Mouse (Mus musculus) liver, embryonic 15.5 days (tissue): ENCODE results near the gene Ppp1r3c. TPM values are rescaled to one million over a fixed set of nuclear protein-coding genes. Genes with fewer than 3 reads are reported as not detected.

Experiments used
- ATAC-seq: fragments of 200-750 bp; cut with Nextera tagmentation; 2 replicates; pipeline ENCODE4 v1.8.0; 2017; ENCODE audit warnings: moderate number of reproducible peaks, mild to moderate bottlenecking, moderate library complexity; ENCODE audit not compliant: insufficient read depth
- H3K27ac ChIP-seq: fragments of 300-500 bp; sonication (generic); replicated peaks from 2 replicates; pipeline ENCODE4 v1.5.1; 2015; ENCODE audit warnings: mild to moderate bottlenecking, inconsistent platforms
- H3K27me3 ChIP-seq: fragments of 300-500 bp; sonication (generic); 2 replicates; pipeline ENCODE4 v1.6.1; 2015; ENCODE audit warnings: mild to moderate bottlenecking, inconsistent platforms
- H3K36me3 ChIP-seq: fragments of 300-500 bp; sonication (generic); replicated peaks from 2 replicates; pipeline ENCODE4 v1.6.1; 2015; ENCODE audit warnings: moderate library complexity, mild to moderate bottlenecking, inconsistent platforms
- H3K4me1 ChIP-seq: fragments of 300-500 bp; sonication (generic); replicated peaks from 2 replicates; pipeline ENCODE4 v1.6.1; 2015; ENCODE audit warnings: inconsistent platforms
- H3K4me2 ChIP-seq: fragments of 300-500 bp; sonication (generic); 2 replicates; pipeline ENCODE4 v1.6.1; 2015; ENCODE audit warnings: moderate library complexity, mild to moderate bottlenecking, inconsistent platforms
- H3K4me3 ChIP-seq: fragments of 300-500 bp; sonication (generic); replicated peaks from 2 replicates; pipeline ENCODE4 v1.5.1; 2015; ENCODE audit warnings: mild to moderate bottlenecking, inconsistent platforms
- H3K9ac ChIP-seq: fragments of 300-500 bp; sonication (generic); 2 replicates; pipeline ENCODE4 v1.6.1; 2015; ENCODE audit warnings: moderate library complexity, mild to moderate bottlenecking, inconsistent platforms
- H3K9me3 ChIP-seq: fragments of 300-500 bp; sonication (generic); replicated peaks from 2 replicates; pipeline ENCODE4 v1.6.1; 2016; ENCODE audit warnings: inconsistent platforms
- WGBS: fragments of 180-500 bp; shearing (Covaris S2); methylation state at CpG from one replicate; pipeline ENCODE4 v1.1.7; 2015; ENCODE audit warnings: mixed read lengths; ENCODE audit not compliant: insufficient replicate concordance; 5-methylcytosine and 5-hydroxymethylcytosine counted together
- polyA plus RNA-seq: library from polyadenylated mRNA; unstranded; fragments of >200 nt; fragmentation: Nextera tagmentation; extraction: Ambion mirVana; gene quantifications from 2 replicates; pipeline ENCODE4 v1.2.1, GENCODE M21; 2015

Gene Ppp1r3c
- polyA plus RNA-seq, 1 experiment from 2014 or later: 4.0 TPM

GRCm38 (mm10) chr19:36696601-36697122, 39.8 kb downstream of the Ppp1r3c start:
- no peaks in the 10 kb centered on the region for H3K9me3 ChIP-seq
- H3K9ac ChIP-seq: no peak overlapping the region
- WGBS: 56% methylated on average over 7 of the region's 7 CpGs
- H3K4me1 ChIP-seq: no peaks in the 10 kb centered on the region
- no peak overlapping the region for H3K4me3 ChIP-seq
- no peak overlapping the region for H3K27ac ChIP-seq
- H3K4me2 ChIP-seq: no peak overlapping the region
- ATAC-seq: no peak; the same call in 1 of the 2 replicates
- no peaks in the 10 kb centered on the region for H3K27me3 ChIP-seq
- no peaks in the 10 kb centered on the region for H3K36me3 ChIP-seq

- H3K27me3 ChIP-seq: no peaks in the 10 kb centered on the region
- no peak overlapping the region for H3K9ac ChIP-seq
- no peaks in the 10 kb centered on the region for H3K9me3 ChIP-seq
- ATAC-seq: no peak
- no peaks in the 10 kb centered on the region for H3K36me3 ChIP-seq
- H3K27ac ChIP-seq: no peak overlapping the region
- no peaks in the 10 kb centered on the region for H3K4me1 ChIP-seq
- WGBS: 49% methylated on average over 2 of the region's 2 CpGs
- no peak overlapping the region for H3K4me3 ChIP-seq
- H3K4me2 ChIP-seq: no peak overlapping the region
These were observed 42.9 kb downstream of the Ppp1r3c start for GRCm38 (mm10) chr19:36693530-36693929.

- H3K9me3 ChIP-seq: no peaks in the 10 kb centered on the region
- H3K4me2 ChIP-seq: no peak overlapping the region
- H3K27ac ChIP-seq: no peak overlapping the region
- no peak overlapping the region for H3K4me3 ChIP-seq
- no peaks in the 10 kb centered on the region for H3K27me3 ChIP-seq
- no peaks in the 10 kb centered on the region for H3K4me1 ChIP-seq
- 54% methylated on average over 5 of the region's 5 CpGs for WGBS
- no peak overlapping the region for H3K9ac ChIP-seq
- no peaks in the 10 kb centered on the region for H3K36me3 ChIP-seq
- ATAC-seq: no peak
These were observed 44.5 kb downstream of the Ppp1r3c start for GRCm38 (mm10) chr19:36691941-36692340.

- ATAC-seq: no peak
- no peak overlapping the region for H3K27ac ChIP-seq
- 59% methylated on average over 2 of the region's 2 CpGs for WGBS
These were observed 45.2 kb downstream of the Ppp1r3c start for GRCm38 (mm10) chr19:36691245-36691644.

GRCm38 (mm10) chr19:36689205-36689604, 47.2 kb downstream of the Ppp1r3c start:
- H3K9me3 ChIP-seq: no peaks in the 10 kb centered on the region
- no peak overlapping the region; the same call in 1 of the 2 replicates for H3K27ac ChIP-seq
- no peaks in the 10 kb centered on the region for H3K36me3 ChIP-seq
- H3K4me2 ChIP-seq: no peak overlapping the region
- H3K9ac ChIP-seq: no peak overlapping the region
- H3K4me3 ChIP-seq: no peak overlapping the region
- no peak for ATAC-seq
- no peaks in the 10 kb centered on the region for H3K27me3 ChIP-seq
- WGBS: 34% methylated on average over 5 of the region's 5 CpGs
- no peaks in the 10 kb centered on the region for H3K4me1 ChIP-seq

More at GRCm38 (mm10) chr19:36691245-36691644, 45.2 kb downstream of the Ppp1r3c start:
- no peaks in the 10 kb centered on the region for H3K9me3 ChIP-seq
- no peaks in the 10 kb centered on the region for H3K27me3 ChIP-seq
- H3K9ac ChIP-seq: no peak overlapping the region
- H3K4me3 ChIP-seq: no peak overlapping the region
- no peaks in the 10 kb centered on the region for H3K4me1 ChIP-seq
- H3K4me2 ChIP-seq: no peak overlapping the region
- H3K36me3 ChIP-seq: no peaks in the 10 kb centered on the region

GRCm38 (mm10) chr19:36687843-36688637, 48.4 kb downstream of the Ppp1r3c start:
- peak overlapping the region; percentile 38; the same call in 1 of the 2 replicates for H3K27ac ChIP-seq
- 74% methylated on average over 8 of the region's 8 CpGs for WGBS
- H3K9ac ChIP-seq: no peak overlapping the region
- no peak overlapping the region for H3K4me3 ChIP-seq
- no peak overlapping the region for H3K4me2 ChIP-seq
- H3K27me3 ChIP-seq: no peaks in the 10 kb centered on the region
- H3K36me3 ChIP-seq: no peaks in the 10 kb centered on the region
- H3K9me3 ChIP-seq: no peaks in the 10 kb centered on the region
- 0 out of 2 replicates have a peak, but pooled peaks have one; percentile 31 for ATAC-seq
- no peaks in the 10 kb centered on the region for H3K4me1 ChIP-seq

GRCm38 (mm10) chr19:36687044-36687443, 49.4 kb downstream of the Ppp1r3c start:
- H3K4me3 ChIP-seq: no peak overlapping the region
- no peaks in the 10 kb centered on the region for H3K36me3 ChIP-seq
- WGBS: 75% methylated on average over 9 of the region's 9 CpGs
- H3K9me3 ChIP-seq: no peaks in the 10 kb centered on the region
- no peak for ATAC-seq
- no peaks in the 10 kb centered on the region for H3K27me3 ChIP-seq
- no peak overlapping the region for H3K9ac ChIP-seq
- no peak overlapping the region for H3K27ac ChIP-seq
- H3K4me1 ChIP-seq: no peaks in the 10 kb centered on the region
- H3K4me2 ChIP-seq: no peak overlapping the region

- Histone ChIP-seq H3K27me3 (no peaks in the 10 kb centered on the region), H3K9ac (no peak overlapping the region), H3K9me3 (no peaks in the 10 kb centered on the region), H3K36me3 (no peaks in the 10 kb centered on the region), H3K27ac (no peak overlapping the region), H3K4me2 (no peak overlapping the region), H3K4me1 (no peaks in the 10 kb centered on the region), H3K4me3 (no peak overlapping the region)
- no peak for ATAC-seq
- WGBS: 79% methylated on average over 11 of the region's 11 CpGs
These were observed 50.4 kb downstream of the Ppp1r3c start for GRCm38 (mm10) chr19:36686016-36686415.

GRCm38 (mm10) chr19:36682560-36682959, 53.9 kb downstream of the Ppp1r3c start:
- 62% methylated on average over 2 of the region's 2 CpGs for WGBS
- Histone ChIP-seq H3K4me3 (no peak overlapping the region), H3K9me3 (no peaks in the 10 kb centered on the region), H3K27ac (no peak overlapping the region), H3K9ac (no peak overlapping the region), H3K36me3 (no peaks in the 10 kb centered on the region), H3K4me1 (0 out of 2 replicates have a peak, but pooled peaks cover 4% of the 10 kb centered on the region), H3K4me2 (no peak overlapping the region), H3K27me3 (no peaks in the 10 kb centered on the region)
- no peak for ATAC-seq
